ENCODE assay signal across 8 mouse cellular contexts in the genomic region with DNA sequence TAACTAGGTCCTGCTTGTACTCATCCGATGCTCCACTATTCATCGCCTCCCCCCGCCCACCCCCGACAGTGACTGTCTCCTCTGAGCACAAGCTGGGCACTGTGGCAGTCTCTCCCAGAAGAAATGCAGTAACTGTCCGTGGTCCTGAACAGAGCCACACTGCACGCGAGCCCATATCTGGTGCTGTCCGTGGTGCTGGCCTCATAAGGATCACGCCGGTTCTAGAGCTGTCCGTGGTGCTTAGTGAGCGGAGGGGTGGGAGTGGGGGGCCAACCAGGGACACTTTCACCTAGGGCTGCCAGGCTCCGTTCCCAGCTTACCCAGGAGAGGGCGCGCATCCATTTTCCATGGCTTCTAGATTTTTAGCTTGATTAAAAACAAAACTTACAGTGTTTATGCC. TPM values are rescaled to one million over a fixed set of nuclear protein-coding genes. Genes with fewer than 3 reads are reported as not detected.
DNase-seq lines count a peak whose midpoint lies in the region; ATAC-seq and TF ChIP-seq lines count a peak whose summit lies in the region.

No protein-coding gene starts in this region.

- H3K79me2 ChIP-seq in myocyte (ENCODE audit: control insufficient read depth, insufficient read depth), result no peaks in the 10 kb centered on the region

- no peaks in the 10 kb centered on the region for H3K9me3 ChIP-seq in embryonic facial prominence, embryonic 10.5 days
- H3K9me3 ChIP-seq in limb, embryonic 14.5 days (ENCODE audit: control insufficient read depth, low read length), result no peaks in the 10 kb centered on the region

- no peak overlapping the region for H3ac ChIP-seq in myocyte (ENCODE audit: control insufficient read depth, insufficient read length)

- peak; percentile 42; the same call in 1 of the 2 replicates for TF ChIP-seq CTCF in cerebellum, adult 2 months (IDR thresholded peaks at IDR 0.05; ENCODE audit: borderline replicate concordance, insufficient read depth, low read depth, low read length)

- H3K27ac ChIP-seq in cerebellum, adult 2 months (ENCODE audit: insufficient read depth, low read length), result no peak overlapping the region
- no peak overlapping the region for H3K27ac ChIP-seq in embryonic facial prominence, embryonic 10.5 days (replicated peaks)
- H3K27ac ChIP-seq in limb, embryonic 14.5 days (replicated peaks; ENCODE audit: low read depth, low read length), result no peak overlapping the region

- H3K4me3 ChIP-seq in cerebellum, adult 2 months (replicated peaks; ENCODE audit: insufficient read depth, low read depth, low read length), result no peak overlapping the region
- no peak overlapping the region for H3K4me3 ChIP-seq in embryonic facial prominence, embryonic 10.5 days
- H3K4me3 ChIP-seq in limb, embryonic 14.5 days (replicated peaks; ENCODE audit: low read length), result no peak overlapping the region
- H3K4me3 ChIP-seq in myocyte, result no peak overlapping the region

- H3K36me3 ChIP-seq in embryonic facial prominence, embryonic 10.5 days (replicated peaks), result peaks cover 4% of the 10 kb centered on the region; the same call in 1 of the 2 replicates
- H3K36me3 ChIP-seq in limb, embryonic 14.5 days (ENCODE audit: control insufficient read depth, insufficient read depth, low read length), result no peaks in the 10 kb centered on the region
- no peaks in the 10 kb centered on the region for H3K36me3 ChIP-seq in myocyte (ENCODE audit: control insufficient read depth, insufficient read depth)
- no peaks in the 10 kb centered on the region for H3K36me3 ChIP-seq in splenic B cell, adult 2 months (ENCODE audit: control insufficient read depth, insufficient read depth, low read length, poor library complexity, severe bottlenecking)

- DNase-seq in cerebellum, adult 2 months, result no peak
- DNase-seq in cerebellum, adult 11 months, result no peak
- peak; percentile 93 for DNase-seq in embryonic facial prominence, embryonic 10.5 days (ENCODE audit: low spot score)
- peak; percentile 75 to 94 for DNase-seq in heart, adult 18-20 months
- peak; percentile 51 for DNase-seq in kidney, adult 11 months
- peak; percentile 92 for DNase-seq in limb, embryonic 14.5 days (ENCODE audit: low spot score)
- DNase-seq in splenic B cell, adult 2 months (ENCODE audit: low read depth, low spot score), result peak; percentile 76

- peaks cover 21% of the 10 kb centered on the region for H3K4me1 ChIP-seq in cerebellum, adult 2 months (ENCODE audit: control insufficient read depth, insufficient read depth, low read length)
- H3K4me1 ChIP-seq in embryonic facial prominence, embryonic 10.5 days, result peaks cover 18% of the 10 kb centered on the region
- no peaks in the 10 kb centered on the region for H3K4me1 ChIP-seq in limb, embryonic 14.5 days (ENCODE audit: control insufficient read depth, insufficient read depth, low read length)

- peak; percentile 87 for ATAC-seq in limb, embryonic 14.5 days (ENCODE audit: low FRiP score, low read depth)

- H3K4me2 ChIP-seq in limb, embryonic 14.5 days (replicated peaks; ENCODE audit: low read depth, low read length, severe bottlenecking), result no peak overlapping the region
- H3K4me2 ChIP-seq in myocyte (ENCODE audit: low read depth), result no peak overlapping the region

- no peak overlapping the region for H3K9ac ChIP-seq in limb, embryonic 14.5 days (ENCODE audit: low read depth, low read length, severe bottlenecking)

- no peak for TF ChIP-seq POLR2A in cerebellum, adult 2 months (IDR thresholded peaks at IDR 0.05; ENCODE audit: borderline replicate concordance, insufficient read depth, low read length)
- TF ChIP-seq POLR2A in limb, embryonic 14.5 days (IDR thresholded peaks at IDR 0.05; ENCODE audit: borderline replicate concordance, extremely low read depth, insufficient read depth, insufficient read length), result no peak
- no peak for TF ChIP-seq POLR2A in myocyte (IDR thresholded peaks at IDR 0.05; ENCODE audit: insufficient read length, low read depth)

- H3K27me3 ChIP-seq in cerebellum, adult 2 months (ENCODE audit: control insufficient read depth, insufficient read depth, low read length), result no peaks in the 10 kb centered on the region
- no peaks in the 10 kb centered on the region for H3K27me3 ChIP-seq in embryonic facial prominence, embryonic 10.5 days (replicated peaks; ENCODE audit: low read depth, poor library complexity, severe bottlenecking)
- no peaks in the 10 kb centered on the region for H3K27me3 ChIP-seq in limb, embryonic 14.5 days (ENCODE audit: control insufficient read depth, insufficient read depth, low read length)
- H3K27me3 ChIP-seq in myocyte (ENCODE audit: control insufficient read depth, insufficient read depth, insufficient read length), result no peaks in the 10 kb centered on the region
- no peaks in the 10 kb centered on the region for H3K27me3 ChIP-seq in splenic B cell, adult 2 months (ENCODE audit: control insufficient read depth, insufficient read depth, low read length, poor library complexity, severe bottlenecking)

- 46% methylated on average over 15 of the region's 15 CpGs for WGBS in cerebellum, adult 2 months
- 6% methylated on average over 15 of the region's 15 CpGs for WGBS in embryonic facial prominence, embryonic 10.5 days
- WGBS in limb, embryonic 14.5 days, result 5% methylated on average over 15 of the region's 15 CpGs

TF ChIP-seq in myocyte, 11 proteins besides CTCF, POLR2A, EP300 and RAD21:
- TF ChIP-seq POLR2AphosphoS2 (IDR thresholded peaks at IDR 0.05; ENCODE audit: insufficient read length, low read depth) (no peak), TCF12 (IDR thresholded peaks at IDR 0.05; ENCODE audit: insufficient read depth, poor library complexity, severe bottlenecking) (no peak), SRF (IDR thresholded peaks at IDR 0.05; ENCODE audit: control insufficient read depth, insufficient read length, low read depth) (peak; percentile 71), REST (IDR thresholded peaks at IDR 0.05; ENCODE audit: insufficient read depth, insufficient read length) (peak; percentile 93), USF1 (IDR thresholded peaks at IDR 0.05; ENCODE audit: low read depth) (no peak), MYOG (IDR thresholded peaks at IDR 0.05; ENCODE audit: control insufficient read depth in 1 of 3, insufficient read depth in 1 of 3, insufficient read length in 2 of 3, low read depth in 2 of 3) (peak in 2 of 3 experiments; percentile 29 to 65), MYOD1 (IDR thresholded peaks at IDR 0.05; ENCODE audit: control insufficient read depth in 1 of 3, insufficient read length in 2 of 3, low read depth in 2 of 3) (peak in 1 of 3 experiments; percentile 48), CEBPB (IDR thresholded peaks at IDR 0.05; ENCODE audit: insufficient read depth, poor library complexity, severe bottlenecking) (no peak), E2F4 (IDR thresholded peaks at IDR 0.05; ENCODE audit: insufficient read depth) (peak; percentile 36), TCF3 (IDR thresholded peaks at IDR 0.05; ENCODE audit: insufficient read length, low read depth) (peak; percentile 76), MAX (IDR thresholded peaks at IDR 0.05; ENCODE audit: low read depth) (peak; percentile 100)

RNA-seq across cellular contexts. Expression of gene Phf21b, which starts 26.4 kb away (rescaled TPM):
- 36.5 and 37.1 TPM in 2 replicates for polyA plus RNA-seq in cerebellum, adult 2 months (2012; rRNA removed)
- polyA plus RNA-seq in embryonic facial prominence, embryonic 10.5 days (2016; fragmentation: Nextera tagmentation; extraction: Ambion mirVana), result 2.2 and 4.9 TPM in 2 replicates
- total RNA-seq in heart, adult 18-20 months (2021), result 1 to 10 TPM in 1 of 2 experiments, under 1 TPM in 1; 0.92 to 1.9 TPM
- polyA plus RNA-seq in limb, embryonic 14.5 days (2012; rRNA removed), result 6.9 and 10.0 TPM in 2 replicates
- polyA plus RNA-seq in limb, embryonic 14.5 days (2014; fragmentation: Nextera tagmentation; extraction: Ambion mirVana), result 0.43 and 0.68 TPM in 2 replicates
- polyA plus RNA-seq in myocyte (2012; fragmentation: generic; extraction: Trizol), result 0.18 TPM

Comparison
In these comparisons a context has a peak if more than half of its experiments do, and no peak if none do; other contexts are left out.
1. DNase-seq: peak in embryonic facial prominence, embryonic 10.5 days (single experiment), heart, adult 18-20 months (2 of 2), kidney, adult 11 months (single experiment), limb, embryonic 14.5 days (single experiment) and splenic B cell, adult 2 months (single experiment); none in cerebellum, adult 2 months (0 of 2) and cerebellum, adult 11 months (single experiment).